Mouse (Mus musculus) limb, embryonic 11.5 days (tissue): Measurements from ENCODE around the gene Ubp1. TPM values are rescaled to one million over a fixed set of nuclear protein-coding genes. Genes with fewer than 3 reads are reported as not detected.
A peak's percentile ranks its signal among the peaks of the same experiment; 100 is the strongest.

Experiments
- ATAC-seq: fragments of 200-750 bp; cut with Nextera tagmentation; 2 replicates; pipeline ENCODE4 v1.8.0; 2017; ENCODE audit warnings: low read depth; ENCODE audit not compliant: insufficient number of reproducible peaks, low FRiP score, low TSS enrichment
- DNase-seq: peaks from one replicate; pipeline ENCODE4 v3.0.0-alpha.2; 2015; ENCODE audit warnings: low spot score
- H3K27ac ChIP-seq: fragments of 300-500 bp; sonication (generic); replicated peaks from 2 replicates; pipeline ENCODE4 v1.5.1; 2014; ENCODE audit warnings: low read depth, mild to moderate bottlenecking, low read length
- H3K27me3 ChIP-seq: fragments of 300-500 bp; sonication (generic); 2 replicates; pipeline ENCODE4 v1.6.1; 2014; ENCODE audit warnings: mild to moderate bottlenecking, low read length, mixed read lengths; ENCODE audit not compliant: control insufficient read depth, insufficient read depth
- H3K36me3 ChIP-seq: fragments of 300-500 bp; sonication (generic); 2 replicates; pipeline ENCODE4 v1.6.1; 2014; ENCODE audit warnings: mild to moderate bottlenecking, low read length, moderate library complexity, mixed read lengths; ENCODE audit not compliant: control insufficient read depth, insufficient read depth
- H3K4me1 ChIP-seq: fragments of 300-500 bp; sonication (generic); 2 replicates; pipeline ENCODE4 v1.6.1; 2014; ENCODE audit warnings: low read length, mixed read lengths; ENCODE audit not compliant: control insufficient read depth, insufficient read depth
- H3K4me2 ChIP-seq: fragments of 300-500 bp; sonication (generic); 2 replicates; pipeline ENCODE4 v1.6.1; 2014; ENCODE audit warnings: low read depth, mild to moderate bottlenecking, moderate library complexity; ENCODE audit not compliant: severe bottlenecking
- H3K4me3 ChIP-seq: fragments of 300-500 bp; sonication (generic); 2 replicates; pipeline ENCODE4 v1.5.1; 2014; ENCODE audit warnings: low read depth, low read length
- H3K9ac ChIP-seq: fragments of 300-500 bp; sonication (generic); 2 replicates; pipeline ENCODE4 v1.6.1; 2014; ENCODE audit warnings: mild to moderate bottlenecking, low read length
- H3K9me3 ChIP-seq: fragments of 300-500 bp; sonication (generic); 2 replicates; pipeline ENCODE4 v1.6.1; 2016; ENCODE audit warnings: low read length; ENCODE audit not compliant: control insufficient read depth
- WGBS: fragments of 180-500 bp; shearing (Covaris S2); extraction: QIAGEN DNeasy Blood & Tissue Kit; methylation state at CpG from one replicate; pipeline ENCODE4 v1.1.7; 2014; 5-methylcytosine and 5-hydroxymethylcytosine counted together
- polyA plus RNA-seq: library from polyadenylated mRNA; unstranded; fragments of >200 nt; fragmentation: Nextera tagmentation; extraction: Ambion mirVana; gene quantifications from 2 replicates; pipeline ENCODE4 v1.2.1, GENCODE M21; 2014

Ubp1 gene
- polyA plus RNA-seq, 1 experiment from 2014 or later: 50.2 TPM

DNA sequence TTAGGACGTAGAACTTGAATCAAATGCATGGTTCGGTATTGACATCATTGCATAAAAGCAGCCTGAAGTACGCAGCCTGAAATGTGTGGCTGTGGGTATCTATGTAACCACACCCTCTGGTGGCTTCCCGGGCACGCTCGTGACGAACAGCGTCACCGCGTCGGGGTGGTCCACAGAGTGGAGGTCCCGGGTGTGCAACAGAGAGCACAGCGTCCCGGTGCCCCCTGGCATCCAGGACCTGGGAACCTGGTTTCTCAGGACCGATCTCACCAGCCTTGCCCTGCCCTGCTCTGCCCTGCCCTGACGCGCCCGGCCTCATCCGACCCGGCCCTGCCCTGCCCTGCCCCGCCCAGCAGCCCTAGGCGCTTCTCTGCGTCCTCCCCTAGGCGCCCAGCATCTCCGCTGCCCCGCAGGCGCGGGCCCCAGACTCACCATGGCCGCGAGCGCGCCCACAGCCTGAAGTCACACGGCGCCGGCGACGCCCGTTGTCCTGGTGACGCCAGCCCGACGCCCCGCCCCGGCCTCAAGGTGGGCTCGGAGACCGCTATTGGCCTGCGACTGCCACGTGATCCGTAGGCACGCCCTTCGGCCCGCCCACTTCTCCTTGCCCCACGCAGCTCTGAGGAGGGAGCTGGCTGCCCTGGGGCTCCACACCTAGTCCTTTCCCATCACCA, 95.7 kb downstream of the Ubp1 start:
- H3K27ac ChIP-seq: no peak overlapping the region
- WGBS: under 1% methylated on average over 51 of the region's 52 CpGs

More for the DNA sequence above, 95.7 kb downstream of the Ubp1 start:
- Histone ChIP-seq H3K27me3 (peaks cover 20% of the 10 kb centered on the region), H3K4me2 (peak overlapping the region; percentile 92), H3K4me3 (peak overlapping the region; percentile 57), H3K4me1 (peaks cover 9% of the 10 kb centered on the region; the same call in 1 of the 2 replicates), H3K9ac (peak overlapping the region; percentile 60), H3K36me3 (no peaks in the 10 kb centered on the region), H3K9me3 (no peaks in the 10 kb centered on the region)
- peak; percentile 90 for DNase-seq
- peak; percentile 90 for ATAC-seq

Other genes with a start within 250 kb of the Ubp1 start
- 55.6 and 56.2 TPM in 2 replicates for gene Pdcd6ip, start 222.7 kb upstream of the Ubp1 start, polyA plus RNA-seq
- gene Clasp2, start 189.5 kb upstream of the Ubp1 start, polyA plus RNA-seq: 29.6 and 34.5 TPM in 2 replicates
- 2.7 and 4.0 TPM in 2 replicates for gene Fbxl2, start 115.3 kb downstream of the Ubp1 start, polyA plus RNA-seq
- 0.64 and 1.7 TPM in 2 replicates for gene Susd5, start 126.2 kb downstream of the Ubp1 start, polyA plus RNA-seq